Mouse (Mus musculus): ENCODE results near the gene Shtn1. TPM values are rescaled to one million over a fixed set of nuclear protein-coding genes. Genes with fewer than 3 reads are reported as not detected.

Shtn1 gene
- total RNA-seq (2022) = under 1 TPM; 0.56 to 0.94 (median 0.65) TPM

DNA sequence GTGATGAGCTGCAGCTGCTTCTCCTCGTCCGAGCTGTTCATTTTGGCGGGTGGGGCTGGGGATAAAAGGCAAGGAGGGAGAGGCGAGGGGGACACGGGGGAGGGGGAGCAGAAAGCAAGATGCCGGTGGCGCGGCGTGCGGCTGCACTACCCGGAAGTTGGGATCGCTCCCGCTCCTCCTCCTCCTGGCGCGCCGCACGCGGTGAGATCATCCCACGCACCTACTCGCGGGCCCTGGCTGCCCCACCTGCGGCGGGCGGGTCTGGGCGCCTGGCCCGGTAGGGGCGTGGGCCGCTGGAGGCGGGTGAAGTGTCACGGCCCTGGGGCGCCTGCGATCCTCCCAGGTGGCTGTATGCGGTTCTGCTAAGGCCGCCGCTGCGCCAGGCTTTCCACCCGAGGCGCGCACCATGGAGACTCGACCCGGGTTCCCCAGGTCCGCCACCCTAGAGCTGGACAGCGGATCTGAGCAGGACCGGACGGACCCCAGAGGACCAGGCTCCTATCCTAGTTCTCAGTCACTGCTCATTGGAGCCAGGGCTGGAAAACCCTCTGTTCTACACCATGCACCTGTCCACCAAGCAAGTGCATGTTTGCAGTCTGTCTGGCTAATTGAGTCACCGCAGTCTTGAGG, at the start of gene Shtn1:
Gene Shtn1 (minus strand): TSS at position 629 of the 630 bp plus-strand sequence.
- no peak for DNase-seq (ENCODE audit: low spot score in 2 of 2)

GRCm38 (mm10) chr19:59114152-59114551, 38.3 kb upstream of the Shtn1 start:
- DNase-seq (ENCODE audit: low spot score in 2 of 2) = no peak

DNA sequence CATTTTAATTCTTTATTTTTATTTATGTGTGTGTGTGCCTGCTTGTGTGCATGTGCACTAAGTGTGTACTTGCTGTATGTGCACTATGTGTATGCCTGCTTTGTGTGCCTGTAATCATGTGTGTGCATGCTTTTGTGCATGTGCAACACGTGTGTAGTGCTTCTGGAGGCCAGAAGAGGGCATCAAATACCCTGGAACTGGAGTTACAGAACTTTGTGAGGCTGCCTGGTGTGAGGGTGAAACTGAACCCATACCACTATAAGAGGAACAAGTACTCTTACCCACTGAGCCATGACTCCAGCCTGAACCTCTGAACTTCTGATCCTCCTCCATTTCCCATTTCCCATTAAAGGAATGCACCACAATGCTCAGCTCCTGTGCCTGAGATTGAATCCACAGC, 34.0 kb upstream of the Shtn1 start:
- no peak for DNase-seq (ENCODE audit: low spot score in 2 of 2)

DNA sequence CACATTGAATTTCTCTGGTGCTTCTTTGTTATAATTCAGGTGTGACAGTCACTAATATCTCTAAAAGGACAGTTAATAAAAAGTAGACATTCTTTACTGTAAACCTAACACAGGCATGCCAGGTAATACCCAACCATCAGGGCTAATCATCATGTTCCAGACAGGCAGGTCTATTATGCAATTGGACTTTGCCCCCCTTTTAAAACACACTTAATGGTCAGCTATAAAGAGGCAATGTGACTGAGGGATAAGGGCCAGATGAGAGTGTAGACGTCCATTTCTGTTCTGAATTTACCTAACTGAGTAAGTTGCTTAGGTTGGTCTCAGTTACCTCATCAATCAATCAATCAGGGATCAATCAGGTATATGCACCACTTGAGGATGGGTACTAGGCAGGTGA, 22.4 kb upstream of the Shtn1 start:
- DNase-seq (ENCODE audit: low spot score in 2 of 2) = no peak

- no peak for DNase-seq (ENCODE audit: low spot score in 2 of 2)
Measured at GRCm38 (mm10) chr19:59092295-59092694, 16.4 kb upstream of the Shtn1 start.

DNA sequence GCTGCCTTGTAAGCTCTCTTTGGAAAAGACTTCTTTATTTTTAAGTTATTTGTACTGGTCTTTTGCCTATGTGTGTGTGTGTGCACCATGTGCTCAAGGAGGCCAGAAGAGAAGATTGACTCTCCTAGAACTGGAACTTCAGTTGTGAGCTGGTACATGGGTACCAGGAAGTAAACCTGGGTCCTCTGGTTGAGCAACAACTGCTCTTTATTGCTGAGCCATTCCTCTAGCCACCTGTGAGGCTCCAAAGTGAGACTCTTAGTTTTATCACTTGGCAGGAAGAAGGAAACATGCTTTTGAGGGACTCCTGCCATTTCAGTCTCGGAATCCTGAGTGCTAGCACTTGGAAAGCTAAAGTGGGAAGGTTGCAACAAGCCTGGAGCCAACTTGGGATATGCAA, 14.4 kb upstream of the Shtn1 start:
- DNase-seq (ENCODE audit: low spot score in 2 of 2) = no peak

- no peak for DNase-seq (ENCODE audit: low spot score in 2 of 2)
Measured at GRCm38 (mm10) chr19:59084296-59084695, 8.4 kb upstream of the Shtn1 start.

DNA sequence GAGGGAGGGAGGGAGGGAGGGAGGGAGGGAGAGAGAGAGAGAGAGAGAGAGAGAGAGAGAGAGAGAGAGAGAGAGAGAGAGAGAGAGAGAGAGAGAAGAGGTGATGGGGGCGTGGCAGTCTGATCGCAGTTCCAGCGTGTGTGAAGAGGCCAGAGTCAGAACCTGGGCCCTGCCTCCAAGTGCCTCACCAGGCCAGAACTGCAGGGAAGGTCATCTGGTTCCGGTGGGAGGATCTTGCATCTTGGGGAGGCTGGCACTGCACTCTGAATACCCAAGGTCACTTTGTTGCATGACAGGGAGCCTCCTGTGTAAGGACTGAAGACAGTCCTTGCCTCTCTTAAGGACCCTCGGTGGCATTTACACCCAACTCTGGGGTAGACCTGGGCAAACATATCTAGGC, 231 bp upstream of the Shtn1 start:
- no peak for DNase-seq (ENCODE audit: low spot score in 2 of 2)

GRCm38 (mm10) chr19:59074841-59075471, 944 bp downstream of the Shtn1 start:
- no peak for DNase-seq (ENCODE audit: low spot score in 2 of 2)

DNA sequence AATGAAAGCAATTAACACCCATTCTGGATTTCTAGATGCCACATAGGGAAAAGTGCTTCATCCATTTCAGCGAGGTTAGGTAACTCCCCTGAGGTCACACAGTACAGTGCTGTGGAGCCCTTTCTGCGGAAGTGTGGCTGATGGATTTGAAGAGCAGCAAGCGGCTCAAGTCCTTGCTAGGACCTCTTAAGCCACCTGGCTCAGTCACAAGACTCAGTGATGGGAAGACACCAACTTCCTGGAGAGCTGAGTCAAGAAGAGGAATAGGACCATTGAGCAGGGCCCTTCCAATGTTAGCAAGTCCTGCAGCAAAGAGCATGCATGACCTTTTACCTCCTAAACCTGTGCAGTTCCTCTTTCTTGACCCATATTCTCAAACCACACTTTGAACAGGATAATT, 1.5 kb downstream of the Shtn1 start:
- no peak for DNase-seq (ENCODE audit: low spot score in 2 of 2)

- DNase-seq (ENCODE audit: low spot score in 2 of 2) = no peak
Measured at GRCm38 (mm10) chr19:59073006-59073405, 2.9 kb downstream of the Shtn1 start.

DNA sequence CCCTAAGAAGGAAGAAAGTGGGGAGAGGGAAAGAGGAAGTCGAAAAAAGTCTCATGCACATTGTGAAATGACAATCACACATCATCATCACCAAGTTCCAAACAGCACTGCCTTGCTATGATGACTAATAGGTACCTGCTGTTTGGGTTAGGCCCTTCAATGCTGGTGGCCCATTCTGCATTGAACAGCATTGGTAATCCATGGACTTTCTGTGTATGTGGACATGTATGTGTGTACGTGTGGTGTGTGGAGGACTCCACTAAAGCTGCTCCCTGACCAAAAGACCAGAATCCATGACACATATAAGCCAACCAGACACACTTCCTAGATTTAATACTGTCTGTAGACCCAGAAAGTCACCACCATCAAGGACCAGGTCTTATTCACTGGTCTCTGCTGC, 3.9 kb downstream of the Shtn1 start:
- no peak for DNase-seq (ENCODE audit: low spot score in 2 of 2)

GRCm38 (mm10) chr19:59071396-59071795, 4.5 kb downstream of the Shtn1 start:
- no peak for DNase-seq (ENCODE audit: low spot score in 2 of 2)

DNA sequence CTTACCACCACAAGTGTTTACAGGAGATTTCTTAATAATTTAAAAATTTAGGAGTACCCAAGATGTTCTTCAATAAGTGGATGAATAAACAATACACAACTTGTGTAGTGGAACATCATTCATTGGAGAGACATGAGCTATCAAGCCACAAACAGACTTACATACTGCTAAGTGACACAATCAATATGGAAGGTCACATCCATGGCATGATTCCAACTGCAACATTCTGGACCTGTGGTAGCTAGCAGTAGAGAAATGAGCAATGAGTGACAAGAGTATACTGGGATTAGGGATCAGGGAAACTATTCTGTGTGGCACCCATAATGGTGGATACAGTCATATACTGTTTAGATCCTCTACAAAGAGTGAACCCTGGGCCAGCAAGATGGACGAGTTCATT, 8.2 kb downstream of the Shtn1 start:
- no peak for DNase-seq (ENCODE audit: low spot score in 2 of 2)

DNA sequence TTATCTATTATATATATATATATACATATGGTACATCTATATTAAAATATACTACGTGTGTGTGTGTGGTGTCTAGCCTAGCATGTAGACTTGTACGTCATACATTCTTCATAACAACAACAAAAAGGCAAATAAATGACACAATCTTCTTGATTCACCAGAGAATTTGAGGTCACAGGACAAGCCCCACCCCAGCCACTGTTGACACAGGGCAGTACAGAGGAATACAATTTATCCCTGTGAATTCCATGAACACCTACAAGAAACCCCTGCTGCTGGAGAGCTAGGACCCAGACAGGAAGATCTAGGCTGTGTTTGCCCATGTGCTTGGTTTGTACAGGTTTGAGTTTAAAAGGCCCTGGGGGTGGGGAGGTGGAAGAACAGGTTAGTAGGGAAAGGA, 9.2 kb downstream of the Shtn1 start:
- no peak for DNase-seq (ENCODE audit: low spot score in 2 of 2)

GRCm38 (mm10) chr19:59066115-59066514, 9.8 kb downstream of the Shtn1 start:
- no peak for DNase-seq (ENCODE audit: low spot score in 2 of 2)

DNA sequence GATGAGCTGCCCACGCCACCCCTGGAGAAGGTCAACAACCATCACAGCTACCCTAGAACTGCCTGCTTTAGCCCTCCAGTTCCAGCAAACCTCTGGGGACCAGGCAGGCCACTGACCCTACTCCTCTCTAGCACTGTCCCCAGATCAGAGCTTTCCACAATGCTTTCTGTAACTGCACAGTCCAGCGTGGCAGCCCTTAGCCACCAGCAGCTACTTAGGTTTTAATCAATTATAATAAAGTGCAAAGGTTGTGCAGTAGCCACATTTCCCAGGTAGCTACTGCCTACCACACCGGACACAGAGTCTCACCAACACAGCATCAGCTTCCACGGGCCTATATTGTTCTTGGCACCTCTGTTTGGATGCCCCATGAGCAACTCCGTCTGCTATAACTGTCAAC, 11.3 kb downstream of the Shtn1 start:
- no peak for DNase-seq (ENCODE audit: low spot score in 2 of 2)

GRCm38 (mm10) chr19:59063568-59063967, 12.3 kb downstream of the Shtn1 start:
- no peak for DNase-seq (ENCODE audit: low spot score in 2 of 2)

- DNase-seq (ENCODE audit: low spot score in 2 of 2) = no peak
Measured at GRCm38 (mm10) chr19:59058105-59058504, 17.8 kb downstream of the Shtn1 start.

DNA sequence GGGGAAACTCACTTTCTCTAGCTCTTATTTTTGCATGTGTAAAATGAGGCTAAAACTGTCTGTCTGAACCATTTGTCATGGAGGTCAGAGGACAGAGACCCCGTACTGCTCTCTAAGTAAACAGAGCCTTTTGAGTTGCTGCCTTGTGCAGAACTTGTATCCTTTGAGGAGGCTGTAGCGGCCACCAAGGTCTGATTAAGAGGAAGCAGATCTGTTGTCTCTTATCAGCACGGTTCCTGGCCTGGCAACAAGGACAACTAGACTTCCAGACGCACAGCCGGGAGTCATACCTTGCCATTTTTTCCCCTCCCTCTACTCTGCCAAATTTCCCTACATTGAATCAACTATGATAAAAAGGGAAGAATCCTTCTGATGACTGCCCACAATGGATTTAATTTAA, 18.5 kb downstream of the Shtn1 start:
- no peak for DNase-seq (ENCODE audit: low spot score in 2 of 2)

- no peak for DNase-seq (ENCODE audit: low spot score in 2 of 2)
Measured at GRCm38 (mm10) chr19:59054632-59054951, 21.3 kb downstream of the Shtn1 start.

- DNase-seq (ENCODE audit: low spot score in 2 of 2) = no peak
Measured at GRCm38 (mm10) chr19:59053931-59054631, 21.8 kb downstream of the Shtn1 start.

Data from gastrocnemius, adult 8-10 months (tissue).